Mouse (Mus musculus) liver, adult 2 months (tissue): ENCODE results near the gene Kif3b.

ENCODE experiments used
- CTCF ChIP-seq: fragments of 200-500 bp; IDR thresholded peaks from 2 replicates; pipeline ENCODE4 v1.5.1; 2011; ENCODE audit warnings: low read depth, low read length, control low read depth
- POLR2A ChIP-seq: fragments of 200-500 bp; IDR thresholded peaks from 2 replicates; pipeline ENCODE4 v1.6.1; 2011; ENCODE audit warnings: low read length, control low read depth; ENCODE audit not compliant: insufficient read depth; ENCODE audit errors: extremely low read depth

- TF ChIP-seq POLR2A (no peak), CTCF (no peak)
These were observed 31.1 kb upstream of the Kif3b start for GRCm38 (mm10) chr2:153259864-153260674.
